Mouse (Mus musculus): ENCODE results near the gene Prtg.

Prtg gene

DNA sequence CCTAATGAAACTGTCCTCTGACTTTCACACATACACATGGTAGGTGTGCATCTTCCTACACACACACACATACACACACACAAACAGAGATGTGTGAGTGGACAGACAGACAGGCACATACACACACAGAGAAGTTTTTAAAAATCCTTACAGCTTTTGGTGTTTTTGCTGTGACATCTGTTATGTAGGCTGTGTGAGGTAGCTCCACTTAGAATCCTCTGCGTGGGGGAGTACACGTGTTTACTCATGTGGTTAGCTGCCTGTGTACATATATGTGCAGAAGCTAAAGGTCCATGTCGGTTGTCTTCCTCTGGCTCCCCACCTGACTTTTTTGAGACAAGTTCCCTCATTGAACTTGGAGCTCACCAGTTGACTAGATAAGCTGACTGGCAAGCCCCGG lies 56.3 kb downstream of the Prtg start:
- DNase-seq (ENCODE audit: low spot score), result no peak

DNA sequence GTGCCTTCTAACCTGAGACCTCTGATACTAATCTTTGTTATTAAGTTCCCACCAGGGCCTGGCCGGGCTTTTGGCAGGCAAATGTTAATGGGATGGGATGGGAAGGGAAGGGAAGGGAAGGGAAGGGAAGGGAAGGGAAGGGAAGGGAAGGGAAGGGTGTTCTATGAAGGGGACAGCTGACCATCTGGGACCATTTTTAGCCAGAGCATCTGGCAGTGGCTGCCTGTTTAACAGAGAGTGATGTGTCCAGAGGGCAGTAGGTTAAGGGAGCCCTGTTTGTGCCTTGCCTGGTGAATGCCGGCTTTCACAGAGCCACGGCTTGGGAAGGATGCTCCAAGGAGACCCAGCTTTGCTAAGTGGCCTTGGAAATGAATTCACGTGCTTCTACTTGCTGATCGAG lies 57.1 kb downstream of the Prtg start:
- DNase-seq (ENCODE audit: low spot score), result no peak

DNA sequence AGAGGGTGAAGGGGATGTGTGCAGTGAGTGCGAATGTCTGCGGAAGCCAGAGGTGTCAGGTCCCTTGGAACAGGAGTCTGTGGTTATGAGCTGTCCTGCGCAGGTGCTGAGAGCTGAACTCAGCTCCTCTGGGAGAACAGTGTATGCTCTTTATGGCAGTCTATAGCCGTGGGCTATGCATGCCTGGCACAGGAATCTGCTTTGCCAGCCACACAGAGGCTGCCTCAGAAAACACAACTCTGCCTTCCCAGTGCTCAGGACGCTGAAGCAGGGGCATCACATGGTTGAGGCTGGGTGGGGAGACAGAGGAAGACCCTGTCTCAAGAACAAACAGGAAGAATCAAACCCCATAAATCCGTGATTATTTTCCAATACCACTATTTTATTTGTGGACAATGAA lies 60.8 kb downstream of the Prtg start:
- DNase-seq (ENCODE audit: low spot score), result no peak

DNA sequence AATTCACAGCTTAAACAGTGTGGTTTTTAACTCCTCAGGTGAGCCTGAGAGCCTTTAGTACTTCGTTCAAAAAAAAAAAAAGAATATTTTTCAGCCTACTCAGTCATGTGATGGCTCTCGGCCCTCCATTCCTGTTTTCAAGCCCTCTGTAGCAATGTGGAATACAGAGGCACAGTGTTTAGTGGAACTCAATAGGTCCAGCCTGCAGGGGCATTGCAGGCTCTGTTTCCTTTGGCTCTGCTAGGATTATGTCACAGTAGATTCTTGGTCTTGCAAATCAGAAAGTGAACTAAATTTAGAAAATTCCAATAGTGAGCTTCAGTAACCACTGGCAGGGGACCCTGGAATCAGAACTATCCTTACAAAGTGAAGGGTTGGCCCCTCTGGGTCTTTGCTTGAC lies 62.1 kb downstream of the Prtg start:
- DNase-seq (ENCODE audit: low spot score), result no peak

DNA sequence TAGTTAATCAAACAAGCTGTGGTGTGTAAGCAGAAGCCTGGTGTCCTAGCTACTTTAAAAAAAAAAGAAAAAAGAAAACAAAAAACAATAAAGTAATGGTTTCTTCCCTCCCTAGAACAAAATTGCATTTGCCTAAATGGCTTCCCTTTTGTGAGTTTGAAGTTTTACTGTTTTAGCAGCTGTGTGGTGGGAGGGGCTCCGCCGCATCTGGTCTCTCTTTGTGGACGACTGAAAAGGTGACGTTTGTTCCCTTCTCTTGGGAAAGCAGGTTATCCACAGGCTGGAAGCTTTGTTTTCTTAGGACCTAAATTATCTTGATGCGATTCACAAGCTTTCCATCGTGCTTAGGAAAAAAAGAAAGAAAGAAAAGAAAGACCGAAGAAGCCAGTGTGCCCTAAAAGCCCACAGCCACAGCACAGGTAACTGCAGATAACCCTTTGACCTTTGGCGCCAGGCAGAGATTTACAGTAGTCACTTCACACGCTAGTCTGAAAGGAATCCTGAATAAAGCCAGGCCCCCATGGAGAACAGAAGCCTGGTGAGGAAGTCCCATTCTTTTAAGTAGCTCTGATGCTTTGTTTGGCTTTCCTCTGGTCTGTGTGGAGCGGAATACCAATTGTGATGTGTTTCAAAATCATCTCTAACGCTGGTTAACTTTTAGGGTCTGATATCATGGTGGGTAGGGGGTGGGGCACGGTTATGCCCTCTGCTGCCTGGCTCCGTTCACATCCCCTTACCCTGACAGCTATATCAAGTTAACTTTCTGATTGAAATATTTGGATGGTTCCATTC lies 65.0 kb downstream of the Prtg start:
- DNase-seq (ENCODE audit: low spot score), result no peak

DNA sequence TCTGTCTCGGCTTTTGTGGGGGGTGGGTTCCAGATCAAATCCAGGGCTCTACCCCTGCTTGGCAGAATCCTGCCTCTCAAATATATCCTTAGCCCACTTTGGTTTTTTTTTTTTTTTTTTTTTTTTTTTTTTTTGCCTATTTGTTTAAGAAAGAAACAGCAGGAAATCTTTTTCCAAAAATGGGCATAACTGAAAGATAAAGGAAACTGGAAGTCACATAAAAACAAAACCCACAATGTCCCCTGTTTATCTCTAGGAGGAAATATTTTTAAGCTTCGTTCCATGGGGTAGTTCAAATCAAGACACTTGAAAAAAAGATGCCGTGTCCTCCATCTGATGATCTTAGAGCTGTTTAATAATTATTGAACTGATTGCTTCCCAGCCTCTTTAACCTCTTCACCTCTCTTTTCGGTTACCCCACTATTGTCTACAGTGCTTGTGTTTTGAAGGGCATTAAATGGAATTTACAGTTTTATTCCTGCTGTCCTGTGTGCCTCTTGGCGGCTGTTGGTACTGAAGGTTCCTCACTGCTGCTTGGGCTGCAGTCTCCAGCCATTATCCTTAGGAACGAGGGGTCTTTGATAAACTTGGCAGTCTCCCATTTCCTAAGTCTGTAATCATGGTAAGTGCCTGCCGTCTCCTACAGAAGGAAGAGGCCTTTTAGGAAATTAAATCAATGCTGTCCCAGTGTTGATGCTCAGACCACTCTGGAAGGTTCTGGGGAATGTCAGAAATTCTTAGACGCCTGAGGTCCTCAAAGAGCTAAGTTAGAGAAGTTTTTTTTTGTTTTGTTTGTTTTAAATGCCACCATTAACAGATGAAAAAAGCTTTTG lies 65.8 kb downstream of the Prtg start:
- DNase-seq (ENCODE audit: low spot score), result no peak

DNA sequence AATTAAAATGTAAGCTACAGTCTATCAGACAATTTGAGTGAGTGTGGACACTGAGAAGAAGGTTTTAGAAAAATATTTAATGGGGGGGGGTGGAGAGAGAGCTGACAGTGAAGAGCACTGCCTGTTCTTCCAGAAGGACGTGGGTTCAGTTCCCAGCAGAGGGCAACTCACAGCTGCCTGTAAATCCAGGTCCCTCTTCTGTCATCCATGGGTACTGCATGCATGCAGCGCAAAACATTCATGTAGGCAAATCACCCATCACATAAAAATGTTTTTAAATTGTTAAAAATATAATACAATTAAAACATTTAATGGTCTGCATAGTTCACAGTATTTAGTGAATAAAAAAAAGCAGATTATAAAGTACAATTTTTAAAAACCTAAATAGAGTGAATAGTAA lies 69.2 kb downstream of the Prtg start:
- DNase-seq (ENCODE audit: low spot score), result no peak

DNA sequence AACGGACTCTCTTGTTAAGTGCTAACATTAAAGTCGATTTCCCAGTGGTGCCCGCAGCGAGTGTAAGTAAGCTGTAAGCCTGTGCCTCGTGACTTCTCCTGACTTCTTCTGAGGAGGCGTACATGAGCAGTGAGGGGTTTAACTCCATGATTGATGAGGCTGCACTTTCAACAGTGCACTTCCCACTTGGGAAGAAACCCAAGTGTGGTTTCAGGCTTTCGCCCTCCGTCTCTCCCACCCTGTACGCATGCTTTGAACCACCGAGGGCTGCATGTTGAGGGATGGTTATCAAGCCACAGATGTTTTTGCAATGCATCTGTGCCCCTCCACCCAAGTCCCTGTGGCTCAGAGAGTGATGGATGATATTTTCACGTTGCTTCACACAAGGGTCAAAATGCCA lies 71.2 kb downstream of the Prtg start:
- DNase-seq (ENCODE audit: low spot score), result no peak

DNA sequence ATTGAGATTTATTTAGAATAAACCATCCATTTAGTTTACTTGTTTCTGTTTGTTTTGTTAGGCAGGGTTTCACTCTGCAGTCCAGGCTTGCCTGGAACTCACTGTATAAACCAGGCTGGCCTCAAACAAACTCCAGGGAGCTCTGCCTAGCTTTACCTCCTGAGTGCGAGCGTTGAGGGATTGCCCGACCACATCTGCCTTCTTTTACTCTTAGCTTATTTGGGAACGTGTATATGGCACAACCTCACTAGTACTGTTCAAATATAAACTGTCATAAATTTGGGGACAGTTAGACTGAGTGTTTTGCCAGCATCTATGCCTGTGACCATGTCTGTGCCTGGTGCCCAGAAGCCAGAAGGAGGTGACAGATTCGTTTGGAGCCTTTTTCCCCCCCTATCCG lies 72.0 kb downstream of the Prtg start:
- no peak for DNase-seq (ENCODE audit: low spot score)

DNA sequence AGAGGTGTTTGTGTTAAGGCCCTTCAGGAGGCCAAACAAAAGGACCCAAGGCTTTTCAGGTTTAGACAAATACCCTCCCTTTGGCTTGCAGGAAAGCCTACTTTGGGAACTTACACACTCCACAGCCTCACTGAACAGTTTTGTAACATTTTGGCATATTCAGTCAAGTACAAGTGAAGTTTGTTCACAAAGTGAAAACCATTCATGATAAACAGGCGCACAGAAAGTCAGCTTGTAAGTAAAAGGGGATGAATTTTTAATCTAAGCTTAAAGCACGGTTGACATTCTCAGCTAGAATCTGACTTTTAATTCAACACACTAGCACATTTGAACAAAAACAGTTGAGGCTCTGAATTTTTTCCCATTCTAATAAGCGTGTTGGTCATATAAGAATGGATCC lies 72.9 kb downstream of the Prtg start:
- no peak for DNase-seq (ENCODE audit: low spot score)

DNA sequence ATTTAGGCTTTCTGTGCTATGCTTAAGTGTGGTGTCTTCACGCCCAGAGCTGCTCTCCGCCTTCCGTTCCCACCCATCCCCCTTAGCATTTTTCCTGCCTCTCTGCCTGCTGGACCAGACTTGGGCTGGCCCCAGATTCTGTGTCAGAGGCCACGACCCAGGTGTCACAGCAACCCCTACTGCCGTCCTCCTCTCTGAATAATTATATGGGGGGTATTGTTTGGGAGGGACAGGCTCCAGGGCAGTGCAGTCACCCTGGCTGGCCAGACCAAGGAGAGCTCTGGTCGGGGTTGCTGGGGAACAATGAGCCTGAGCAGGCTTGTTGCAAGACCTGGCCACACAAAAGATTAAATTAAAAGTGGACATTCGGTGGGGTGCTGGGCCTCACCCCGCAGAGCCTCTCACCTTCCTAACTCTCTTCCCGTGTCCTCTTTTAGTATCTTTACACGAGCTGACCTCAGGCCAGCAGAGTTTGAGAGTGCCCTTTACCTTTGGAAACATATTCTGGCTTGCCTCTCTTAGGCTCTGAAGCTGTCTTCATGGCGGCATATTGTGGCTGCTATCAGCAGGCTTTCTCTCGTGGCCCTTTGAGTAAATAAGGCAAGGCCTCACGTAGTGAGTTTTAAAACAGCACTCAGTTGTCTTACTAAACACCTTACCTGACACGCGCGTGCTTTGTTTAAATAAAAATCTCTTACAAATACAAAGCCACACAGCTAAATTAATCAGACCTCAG lies 73.7 kb downstream of the Prtg start:
- DNase-seq (ENCODE audit: low spot score), result no peak

DNA sequence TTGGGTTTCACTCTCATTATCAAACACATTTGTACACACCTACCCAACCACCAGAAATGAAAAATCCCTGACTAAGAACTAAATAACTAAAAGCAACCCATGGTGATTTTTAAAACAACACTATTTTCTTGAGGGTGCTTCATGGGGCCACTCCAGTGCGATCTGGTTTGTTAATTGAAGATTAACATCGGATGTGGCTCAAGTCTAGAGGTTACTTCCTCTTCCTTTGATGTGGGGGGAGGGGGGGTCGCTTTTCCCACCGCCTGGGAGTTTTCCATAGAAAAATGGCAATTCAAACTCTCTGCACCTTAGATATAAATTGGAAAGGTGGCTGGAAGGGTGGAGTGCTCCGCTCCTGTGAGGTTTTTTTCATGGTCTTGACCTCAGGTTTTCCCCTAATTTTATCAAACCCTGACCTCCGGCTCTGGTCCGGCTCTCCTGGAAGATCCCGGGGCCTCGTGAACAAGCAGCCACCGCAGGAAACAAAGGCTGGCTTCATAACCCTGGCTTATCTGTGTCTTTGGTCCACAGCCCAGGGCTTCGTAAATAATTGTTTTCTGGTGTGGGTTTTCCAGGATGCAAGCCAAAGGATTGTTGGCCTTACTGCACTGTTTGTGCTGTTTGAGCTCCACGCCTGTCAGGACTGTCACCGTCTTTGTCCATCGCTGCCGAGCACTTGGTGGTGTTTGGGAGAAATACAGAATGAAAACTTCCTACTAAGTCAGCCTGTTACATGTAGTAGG lies 74.5 kb downstream of the Prtg start:
- DNase-seq (ENCODE audit: low spot score), result no peak

DNA sequence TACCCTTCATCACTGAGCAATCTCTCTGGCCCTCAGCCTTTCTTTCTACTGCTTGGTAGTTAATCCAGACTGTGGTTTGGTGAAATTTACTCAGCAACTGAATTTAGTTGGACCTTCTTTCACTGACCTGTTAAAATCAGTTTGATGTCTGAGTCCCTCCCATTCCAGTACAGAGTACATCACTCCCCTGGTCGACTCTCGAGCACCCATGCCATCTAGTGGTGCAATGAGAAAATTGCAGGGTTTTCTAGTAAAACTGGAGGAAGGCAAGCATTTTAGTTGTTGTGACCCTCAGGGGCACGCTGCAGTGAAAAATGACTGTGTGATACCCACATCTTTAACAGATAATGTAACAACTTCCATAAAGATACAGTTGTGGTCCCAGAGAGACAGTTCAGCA lies 77.3 kb downstream of the Prtg start:
- DNase-seq (ENCODE audit: low spot score), result peak; percentile 26

DNA sequence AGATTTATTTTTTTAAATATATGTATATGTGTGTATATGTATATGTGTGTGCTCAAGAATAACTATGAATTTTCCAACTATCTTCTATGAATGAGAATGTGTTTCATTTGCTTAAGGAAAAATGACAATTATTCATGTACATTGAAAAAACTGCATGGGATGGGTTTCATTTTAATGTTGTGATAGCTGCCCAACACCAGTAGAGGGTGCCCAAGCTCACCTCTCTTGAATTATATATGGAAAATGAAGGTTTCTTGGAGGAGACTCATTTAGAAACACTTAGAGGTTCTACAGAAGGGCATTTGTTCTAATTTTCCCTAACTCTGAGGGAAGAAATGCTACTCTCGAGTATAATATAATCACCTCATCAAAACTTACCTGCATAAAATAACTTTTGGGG lies 83.1 kb downstream of the Prtg start:
- DNase-seq (ENCODE audit: low spot score), result no peak

DNA sequence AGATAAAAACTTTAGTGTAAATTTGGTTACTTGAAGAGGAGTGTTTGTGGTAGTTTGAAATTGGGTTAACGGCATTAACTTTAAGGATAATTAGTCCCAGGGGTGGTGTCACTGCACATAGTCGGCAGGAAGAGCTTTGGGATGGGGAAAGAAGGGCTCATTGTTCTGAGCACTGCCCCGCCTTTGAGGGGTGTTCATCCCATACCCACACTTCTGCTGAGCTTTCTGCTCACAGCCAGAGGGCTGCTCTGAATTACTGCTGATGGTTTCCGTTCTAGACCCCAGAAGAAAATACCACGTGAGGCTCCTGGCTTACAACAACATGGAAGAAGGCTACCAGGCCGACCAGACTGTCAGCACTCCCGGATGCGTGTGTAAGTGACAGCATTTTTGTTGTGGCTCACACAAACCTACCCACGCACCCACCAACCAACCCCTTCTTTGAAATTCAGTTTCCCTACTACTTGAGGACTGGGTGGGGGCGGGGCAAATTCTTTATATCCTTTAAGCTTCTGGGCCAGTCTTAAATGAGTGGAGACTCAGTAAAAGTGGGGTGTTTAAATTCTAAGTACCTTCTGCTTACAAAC lies 83.9 kb downstream of the Prtg start:
- DNase-seq (ENCODE audit: low spot score), result peak; percentile 74

DNA sequence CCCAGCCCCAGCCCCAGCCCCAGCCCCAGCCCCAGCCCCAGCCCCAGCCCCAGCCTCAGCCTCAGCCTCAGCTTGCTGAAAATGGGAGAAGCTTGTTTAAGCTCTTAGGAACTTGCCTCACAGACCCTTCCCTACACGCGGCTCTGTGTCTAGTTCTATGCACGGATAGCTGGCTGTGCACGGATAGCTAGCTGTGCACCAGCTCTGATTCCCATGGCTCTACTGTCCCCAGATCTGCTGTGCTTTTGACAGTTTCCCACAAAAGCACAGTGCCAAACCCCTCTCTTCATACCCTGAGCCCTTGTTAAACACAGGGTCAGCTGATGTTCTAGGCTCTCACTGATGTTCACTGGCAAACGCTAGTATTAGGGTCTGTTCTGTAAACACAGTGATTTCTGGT lies 86.1 kb downstream of the Prtg start:
- DNase-seq (ENCODE audit: low spot score), result no peak

DNA sequence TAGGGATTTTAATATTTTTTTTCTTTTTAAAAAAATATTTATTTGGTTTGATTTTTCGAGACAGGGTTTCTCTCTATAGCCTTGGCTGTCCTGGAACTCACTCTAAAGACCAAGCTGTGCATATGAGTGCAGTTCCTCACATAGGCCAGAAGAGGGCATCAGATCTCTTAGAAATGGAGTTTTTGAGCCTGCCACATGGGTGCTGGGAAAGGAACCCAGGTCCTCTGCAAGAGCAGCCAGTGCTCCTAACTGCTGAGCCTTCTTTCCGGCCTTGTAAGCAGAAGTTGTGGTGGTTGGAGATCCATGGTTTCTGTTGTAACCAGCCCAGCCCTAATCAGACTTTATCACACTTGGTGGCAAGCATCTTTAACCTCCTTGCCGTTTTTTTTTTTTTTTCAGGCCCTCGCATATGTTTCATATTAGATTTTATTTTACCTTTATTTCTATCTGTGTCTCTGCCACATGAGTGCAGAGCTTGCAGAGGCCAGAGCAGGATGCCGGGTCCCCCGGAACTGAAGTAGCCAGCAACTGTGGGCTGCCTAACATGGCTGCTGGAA lies 88.2 kb downstream of the Prtg start:
- DNase-seq (ENCODE audit: low spot score), result no peak

DNA sequence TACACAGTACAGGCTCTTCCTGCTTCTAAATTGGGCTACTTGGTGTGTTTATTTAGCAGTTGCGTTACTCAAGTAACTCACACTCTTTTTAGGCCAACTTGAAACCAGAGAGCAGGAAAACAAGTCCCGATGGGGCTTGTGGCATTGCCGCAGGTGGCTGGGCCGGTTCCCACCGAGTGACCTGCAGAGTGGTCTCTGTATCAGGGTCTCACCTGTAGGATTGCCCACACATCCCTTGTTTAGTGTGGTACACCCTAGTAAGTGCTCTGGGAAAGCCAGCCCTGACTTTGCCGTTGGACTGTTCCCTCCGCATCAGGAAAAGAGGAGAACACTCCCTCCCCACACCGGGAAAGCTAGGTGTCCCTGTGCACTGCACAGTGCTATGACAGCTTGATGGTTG lies 95.4 kb downstream of the Prtg start:
- no peak for DNase-seq (ENCODE audit: low spot score)

DNA sequence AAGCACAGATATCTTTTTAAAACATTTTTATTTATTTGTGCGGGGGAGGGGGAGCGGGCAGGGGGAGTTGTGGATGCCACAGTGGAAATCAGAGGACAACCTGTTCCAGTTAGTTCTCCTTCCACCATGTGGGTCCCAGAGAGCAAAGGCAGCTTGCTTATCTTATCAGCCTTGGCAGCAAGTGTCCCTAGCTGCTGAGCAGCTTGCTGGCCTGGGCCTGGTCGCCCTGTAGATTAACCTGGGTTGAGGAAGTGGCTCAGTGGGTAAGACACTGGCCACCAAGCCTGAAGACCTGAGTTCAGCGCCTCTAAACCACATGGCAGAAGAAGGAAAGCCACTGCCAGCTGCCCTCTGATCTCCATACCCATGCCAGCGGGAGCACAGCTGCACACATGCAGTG lies 95.9 kb downstream of the Prtg start:
- no peak for DNase-seq (ENCODE audit: low spot score)

DNA sequence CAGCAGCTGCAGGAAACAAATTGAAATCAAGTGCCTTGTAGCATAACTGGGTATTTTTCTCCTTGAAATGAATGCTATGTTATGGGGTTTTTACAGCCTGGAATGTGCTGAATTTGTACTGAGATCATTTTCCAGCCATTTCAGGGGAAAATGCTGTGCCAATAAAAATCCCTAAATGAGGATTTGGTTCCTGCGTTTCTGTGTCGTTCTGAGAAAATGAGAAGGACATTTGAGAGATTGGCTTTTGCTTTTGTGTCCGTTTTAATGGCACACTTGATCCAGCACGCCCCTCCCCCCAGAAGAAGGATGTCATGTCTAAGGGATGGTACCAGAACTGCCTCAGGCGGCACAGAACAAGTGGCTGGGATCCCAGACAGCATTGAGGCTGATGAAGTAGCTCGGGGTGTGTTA lies 100.0 kb downstream of the Prtg start:
- DNase-seq (ENCODE audit: low spot score), result no peak

DNA sequence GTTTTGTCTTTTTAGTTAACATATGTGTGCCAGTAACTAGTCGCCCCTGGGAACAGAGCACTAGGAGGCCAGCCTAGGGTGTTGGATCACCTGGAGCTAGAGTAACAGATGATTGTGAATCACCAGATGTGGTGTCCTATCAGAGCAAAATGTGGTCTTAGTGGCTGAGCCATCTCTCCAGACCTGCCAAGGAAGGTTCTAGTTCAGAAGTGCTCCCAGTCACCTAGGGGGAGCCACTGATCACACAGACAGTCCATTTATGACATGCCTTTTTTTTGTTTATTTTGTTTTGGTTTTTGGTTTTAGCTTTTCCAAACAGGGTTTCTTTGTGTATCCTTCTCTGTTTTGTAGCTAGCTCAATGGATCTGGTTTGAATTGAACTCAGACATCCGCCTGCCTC lies 104.7 kb downstream of the Prtg start:
- DNase-seq (ENCODE audit: low spot score), result no peak

DNA sequence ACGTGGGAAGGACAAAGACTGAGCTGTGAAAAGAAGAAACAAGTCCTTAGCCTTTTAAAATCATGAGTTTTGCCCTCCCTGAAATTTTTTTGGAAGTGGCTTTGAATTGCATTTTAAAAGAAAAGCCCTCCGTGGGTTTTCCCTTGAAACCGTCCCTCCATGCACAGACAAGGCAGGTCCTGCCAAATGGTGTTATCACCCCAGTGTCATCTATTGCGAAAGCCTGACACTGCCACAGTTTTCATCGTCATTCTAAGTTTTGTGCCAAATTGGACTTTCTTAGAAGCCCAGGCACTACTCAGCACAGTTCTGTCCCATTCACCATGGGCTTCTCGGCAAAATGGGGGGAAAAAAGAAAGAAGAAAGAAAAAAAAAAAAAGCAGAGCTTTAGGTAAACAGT lies 106.9 kb downstream of the Prtg start:
- no peak for DNase-seq (ENCODE audit: low spot score)
